Mouse (Mus musculus) left cerebral cortex, postnatal 4 days (tissue): ENCODE measurements around the gene Cnnm3. TPM values are rescaled to one million over a fixed set of nuclear protein-coding genes. Genes with fewer than 3 reads are reported as not detected.

Source experiments
- DNase-seq: peaks from one replicate; pipeline ENCODE4 v3.0.0-alpha.2; 2022
- intact Hi-C: fragments of 180-260 bp; cut with DNase I; formaldehyde crosslinking; loops from one replicate; pipeline ENCODE4 v1.15.1; 2025
- total RNA-seq, 2 experiments: library from RNA; stranded (reverse); gene quantifications; 2 replicates each; pipeline ENCODE4 v1.2.3; 2021

The Cnnm3 gene
- total RNA-seq, 2 experiments from 2014 or later = 39.3 to 40.0 TPM

DNA sequence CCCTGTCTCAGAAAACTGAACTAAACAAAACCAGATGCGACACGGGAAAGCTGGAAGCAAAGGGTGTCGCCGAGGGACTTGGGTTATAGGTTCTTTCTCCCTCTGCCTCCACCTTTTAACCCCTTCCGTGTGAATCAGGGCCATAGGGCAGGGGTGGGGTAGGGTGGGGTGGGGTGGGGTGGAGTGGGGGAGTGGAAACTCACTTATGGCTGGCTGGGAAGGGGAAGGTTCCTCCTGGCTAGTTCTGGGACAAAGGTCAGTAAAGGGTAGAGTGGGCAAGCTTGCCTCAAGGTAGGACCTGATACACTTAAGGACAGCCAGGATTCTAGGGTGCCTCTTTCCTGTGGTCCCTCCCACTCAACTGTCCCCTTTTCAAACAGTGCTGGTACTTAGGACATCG lies 18.4 kb upstream of the Cnnm3 start:
- intact Hi-C loops = loop anchor here (10.0 kb wide), 1 partner anchor 148 kb away; no protein-coding TSS in a partner anchor
- no peak for DNase-seq

DNA sequence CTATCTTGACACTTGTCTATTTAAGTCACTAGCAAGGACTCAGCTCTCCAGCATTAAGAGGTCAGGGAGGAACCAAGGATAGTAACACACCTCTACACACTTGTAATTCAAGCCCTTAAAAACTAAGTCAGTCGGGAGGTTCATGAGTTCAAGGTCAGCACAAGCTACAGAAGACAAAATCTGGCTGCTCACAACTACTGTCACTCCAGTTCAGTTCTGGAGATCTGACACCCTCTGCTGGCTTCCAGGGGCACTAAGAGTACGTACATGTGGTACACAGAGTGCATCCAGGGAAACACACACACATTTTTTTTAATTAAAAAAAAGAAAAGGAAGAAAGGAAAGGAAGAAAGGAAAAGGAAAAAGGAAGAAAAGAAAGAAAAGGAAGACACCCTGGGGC lies 14.9 kb upstream of the Cnnm3 start:
- DNase-seq = no peak
- intact Hi-C loops = loop anchor here (10.0 kb wide), 1 partner anchor 152 kb away; no protein-coding TSS in a partner anchor

DNA sequence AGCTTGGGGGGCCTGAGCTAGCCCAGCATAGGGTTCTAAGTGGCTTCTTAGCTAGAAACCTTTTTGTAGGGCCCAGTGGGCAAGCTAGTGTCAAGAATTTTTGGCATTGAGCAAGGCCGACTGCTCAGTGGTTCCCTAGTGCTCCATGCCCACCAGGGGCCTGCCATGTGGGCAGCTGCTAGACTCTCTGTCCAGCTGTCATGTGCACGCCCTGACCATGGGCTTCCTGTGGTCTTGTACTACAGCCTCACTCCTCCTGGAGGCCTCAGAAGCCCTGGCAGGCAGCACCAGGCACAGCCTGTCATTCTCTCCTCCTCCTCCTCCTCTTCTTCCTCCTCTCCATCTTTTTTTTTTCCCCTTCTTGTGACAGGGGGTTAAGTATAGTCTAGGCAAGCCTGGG lies 14.4 kb upstream of the Cnnm3 start:
- no peak for DNase-seq
- intact Hi-C loops = loop anchor here (10.0 kb wide), 1 partner anchor 153 kb away; no protein-coding TSS in a partner anchor

DNA sequence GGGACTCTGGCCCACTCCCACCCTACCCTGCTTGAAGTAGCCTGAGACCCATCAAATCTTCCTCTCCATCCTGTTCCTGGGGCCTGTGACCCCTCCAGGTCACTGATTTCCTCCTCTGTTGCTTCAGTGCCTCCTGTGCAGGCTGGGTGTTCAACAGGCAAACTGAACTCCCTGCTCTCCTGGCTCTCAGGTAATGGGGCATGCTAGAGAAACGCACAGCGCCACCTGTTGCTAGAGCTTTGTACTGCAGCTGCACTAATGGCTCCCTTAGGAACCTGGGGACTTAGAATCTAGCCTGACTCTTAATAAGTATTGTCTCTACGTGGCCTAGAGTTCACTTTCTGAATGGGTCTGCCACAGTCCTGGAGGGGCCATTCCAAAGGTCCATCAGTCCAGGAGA lies 10.4 kb upstream of the Cnnm3 start:
- intact Hi-C loops = no loop called here
- DNase-seq = peak; percentile 69

DNA sequence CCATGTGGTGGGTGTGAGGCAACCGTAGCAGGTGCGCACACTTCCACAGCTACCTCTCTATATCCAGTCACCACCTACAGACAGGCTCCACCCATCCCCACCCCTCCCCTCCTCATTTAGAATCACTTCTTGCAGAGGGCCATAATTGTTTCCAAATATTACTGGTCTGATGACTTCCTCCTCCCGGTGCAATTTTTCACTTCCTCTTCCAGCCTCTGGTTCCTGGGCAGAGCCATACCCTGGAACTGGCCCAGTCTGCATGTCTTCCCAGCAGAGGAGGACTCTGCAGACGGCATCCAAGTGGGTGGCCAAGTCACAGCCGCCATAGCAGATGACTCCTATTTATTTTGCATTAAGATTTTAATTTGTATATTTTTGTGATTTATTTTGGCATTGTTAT lies 3.4 kb upstream of the Cnnm3 start:
- DNase-seq = no peak
- intact Hi-C loops = no loop called here

DNA sequence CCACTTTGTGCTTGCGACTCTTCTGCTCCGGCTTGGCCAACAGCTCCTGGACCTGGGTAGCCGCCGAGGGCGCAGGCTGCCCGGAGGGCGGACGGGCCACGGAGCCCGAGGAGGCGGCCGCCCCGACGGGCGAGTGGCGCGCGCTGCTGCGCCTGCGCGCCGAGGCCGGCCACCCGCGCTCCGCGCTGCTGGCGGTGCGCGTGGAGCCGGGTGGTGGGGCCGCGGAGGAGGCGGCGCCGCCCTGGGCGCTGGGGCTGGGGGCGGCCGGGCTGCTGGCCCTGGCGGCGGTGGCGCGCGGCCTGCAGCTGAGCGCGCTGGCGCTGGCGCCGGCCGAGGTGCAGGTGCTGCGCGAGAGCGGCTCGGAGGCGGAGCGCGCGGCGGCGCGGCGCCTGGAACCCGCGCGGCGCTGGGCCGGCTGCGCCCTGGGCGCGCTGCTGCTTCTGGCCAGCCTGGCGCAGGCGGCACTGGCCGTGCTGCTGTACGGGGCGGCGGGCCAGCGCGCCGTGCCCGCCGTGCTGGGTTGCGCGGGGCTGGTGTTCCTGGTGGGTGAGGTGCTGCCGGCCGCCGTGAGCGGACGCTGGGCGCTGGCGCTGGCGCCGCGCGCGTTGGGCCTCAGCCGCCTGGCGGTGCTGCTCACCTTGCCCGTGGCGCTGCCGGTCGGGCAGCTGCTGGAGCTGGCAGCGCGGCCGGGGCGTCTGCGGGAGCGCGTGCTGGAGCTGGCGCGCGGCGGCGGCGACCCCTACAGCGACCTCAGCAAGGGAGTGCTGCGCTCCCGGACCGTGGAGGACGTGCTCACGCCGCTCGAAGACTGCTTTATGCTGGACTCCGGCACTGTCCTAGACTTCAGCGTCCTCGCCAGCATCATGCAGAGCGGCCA lies 660 bp downstream of the Cnnm3 start:
- intact Hi-C loops = no loop called here
- DNase-seq = peak; percentile 51

DNA sequence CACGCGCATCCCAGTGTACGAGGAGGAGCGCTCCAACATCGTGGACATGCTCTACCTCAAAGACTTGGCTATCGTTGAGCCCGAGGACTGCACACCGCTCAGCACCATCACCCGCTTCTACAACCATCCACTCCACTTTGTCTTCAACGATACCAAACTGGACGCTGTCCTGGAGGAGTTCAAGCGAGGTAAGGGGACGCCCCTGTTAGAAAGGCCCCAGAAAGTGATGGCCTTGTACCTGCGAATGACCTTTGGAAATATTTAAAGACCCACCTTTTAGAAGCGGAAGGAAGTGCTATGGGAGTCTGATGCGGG lies 1.3 kb downstream of the Cnnm3 start:
- no peak for DNase-seq
- intact Hi-C loops = no loop called here

DNA sequence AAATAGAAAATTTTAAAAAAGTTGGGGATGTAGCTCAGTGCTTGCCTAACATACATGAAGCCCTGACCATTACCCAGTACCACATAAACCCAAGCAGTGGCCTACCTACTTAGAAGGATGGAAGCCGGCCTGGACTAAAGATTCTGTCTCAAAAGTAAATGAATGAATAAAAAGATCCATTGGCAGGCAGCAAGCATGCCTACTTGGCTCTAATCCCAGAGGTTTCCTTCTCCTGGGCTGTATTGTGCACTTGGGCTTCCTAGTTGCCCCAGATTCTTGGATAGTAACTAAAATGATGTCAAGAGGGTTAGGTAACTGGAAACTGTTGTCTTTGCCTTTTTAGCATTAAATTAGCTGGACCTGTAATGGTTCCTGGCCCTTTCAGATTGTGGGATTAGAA lies 1.6 kb downstream of the Cnnm3 start:
- no peak for DNase-seq
- intact Hi-C loops = no loop called here

DNA sequence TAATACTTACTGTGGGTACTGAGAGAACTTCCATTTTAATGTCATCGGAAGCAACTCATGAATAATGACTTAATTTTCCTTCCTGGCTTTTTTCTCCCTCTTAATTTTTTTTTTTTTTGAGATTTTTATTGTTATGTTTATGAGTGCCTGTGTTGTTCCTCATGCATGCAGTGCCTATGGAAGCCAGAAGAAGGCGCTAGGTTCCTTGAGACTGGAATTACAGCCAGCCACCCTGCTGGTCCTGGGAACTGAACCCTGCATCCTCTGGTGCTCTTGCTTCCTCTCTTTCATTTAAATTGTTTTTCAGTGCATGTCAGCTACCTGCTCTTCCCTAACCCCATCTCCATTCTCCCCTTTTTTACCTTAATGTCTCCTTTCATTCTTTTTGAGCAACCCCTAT lies 2.1 kb downstream of the Cnnm3 start:
- intact Hi-C loops = no loop called here
- DNase-seq = peak; percentile 63

DNA sequence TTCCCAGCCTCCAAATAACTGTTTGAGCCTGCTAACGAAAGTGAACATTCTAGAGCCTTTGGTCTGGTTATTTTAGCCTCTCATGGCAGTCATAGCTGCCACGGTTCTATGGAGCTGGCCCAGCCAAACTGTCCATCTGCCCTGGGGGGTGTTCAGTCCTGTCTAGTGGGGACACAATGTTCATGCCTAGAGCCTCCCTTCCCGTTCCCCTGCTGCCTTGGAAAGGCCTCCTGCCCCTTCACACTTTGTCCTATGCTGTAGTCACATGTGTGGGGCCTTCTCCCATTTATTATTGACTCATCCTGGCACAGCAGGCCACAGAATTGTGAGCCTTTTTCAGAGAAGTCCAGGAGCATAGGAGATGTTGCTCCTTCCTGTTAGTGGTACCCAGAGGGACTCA lies 6.6 kb downstream of the Cnnm3 start:
- intact Hi-C loops = no loop called here
- DNase-seq = no peak

DNA sequence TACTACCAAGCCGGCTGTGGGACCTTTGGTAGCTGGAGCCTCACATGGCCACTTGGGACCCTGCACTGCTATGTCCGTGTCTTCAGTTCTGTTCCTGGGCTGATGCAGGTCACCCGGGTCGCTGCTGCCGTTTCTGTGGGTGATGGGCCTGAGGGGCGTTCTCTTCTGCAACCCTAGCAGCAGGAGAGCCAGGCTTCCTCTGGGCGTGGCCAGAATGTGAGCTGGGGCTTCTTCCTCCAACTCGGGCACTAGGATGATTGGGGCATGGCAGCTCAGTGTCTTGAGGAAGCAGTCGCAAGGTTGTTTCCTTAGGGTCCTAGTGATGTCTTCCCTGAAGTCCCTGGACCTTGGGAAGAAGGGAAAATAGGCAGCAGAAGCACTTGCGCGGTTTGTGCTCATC lies 8.0 kb downstream of the Cnnm3 start:
- no peak for DNase-seq
- intact Hi-C loops = no loop called here

DNA sequence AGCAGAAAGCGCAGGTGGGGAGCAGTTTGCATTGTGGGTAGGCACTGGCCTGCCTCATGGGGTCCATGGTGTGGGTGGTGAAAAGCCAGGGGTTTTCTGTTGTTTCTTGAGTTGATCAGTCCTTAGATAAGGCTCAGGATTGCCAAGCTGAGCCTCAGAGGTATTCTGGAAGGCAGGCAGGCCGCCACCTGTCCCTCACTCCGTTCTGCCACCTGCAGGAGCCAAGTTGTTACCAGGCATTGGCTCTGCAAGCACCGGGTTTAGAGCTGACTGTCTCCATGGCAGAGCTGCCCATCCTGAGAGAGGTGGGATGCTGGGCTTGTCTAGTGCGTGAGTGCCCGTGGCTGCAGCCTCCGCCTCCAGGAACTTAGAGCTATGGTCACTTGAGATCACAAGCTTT lies 10.5 kb downstream of the Cnnm3 start:
- no peak for DNase-seq
- intact Hi-C loops = no loop called here

DNA sequence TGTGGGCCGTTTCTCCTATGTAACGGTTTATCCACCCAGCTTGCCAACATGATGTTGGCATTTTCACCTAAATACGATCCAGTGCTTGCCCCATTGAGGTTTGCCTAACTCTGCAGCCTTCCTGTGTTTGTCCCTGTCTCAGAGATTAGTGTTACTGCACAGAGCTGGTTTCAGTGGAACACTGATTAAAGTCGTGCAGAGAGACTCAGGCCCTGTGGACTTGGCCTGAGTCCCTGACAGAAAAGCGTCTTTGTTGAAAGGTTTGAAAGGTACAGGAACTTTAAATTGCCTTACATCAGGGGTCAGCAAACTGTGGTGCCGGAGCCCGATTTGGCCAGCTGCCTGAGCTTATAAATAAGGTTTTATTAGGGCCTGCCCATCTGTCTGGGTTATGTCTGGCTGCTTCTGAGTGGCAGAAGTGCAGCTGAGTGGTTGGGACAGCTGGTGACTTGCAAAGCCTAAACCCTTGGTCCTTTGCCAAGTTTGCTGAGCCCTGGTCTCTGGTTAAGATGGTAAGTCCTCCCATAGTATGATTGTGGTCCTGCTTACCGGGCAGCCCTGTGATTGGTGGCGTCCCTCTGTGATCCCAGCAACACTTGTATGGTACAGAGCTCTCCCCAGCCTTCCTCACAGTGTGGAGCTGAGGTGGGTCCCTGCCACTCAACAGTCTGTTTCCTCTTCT lies 11.8 kb downstream of the Cnnm3 start:
- intact Hi-C loops = no loop called here

DNA sequence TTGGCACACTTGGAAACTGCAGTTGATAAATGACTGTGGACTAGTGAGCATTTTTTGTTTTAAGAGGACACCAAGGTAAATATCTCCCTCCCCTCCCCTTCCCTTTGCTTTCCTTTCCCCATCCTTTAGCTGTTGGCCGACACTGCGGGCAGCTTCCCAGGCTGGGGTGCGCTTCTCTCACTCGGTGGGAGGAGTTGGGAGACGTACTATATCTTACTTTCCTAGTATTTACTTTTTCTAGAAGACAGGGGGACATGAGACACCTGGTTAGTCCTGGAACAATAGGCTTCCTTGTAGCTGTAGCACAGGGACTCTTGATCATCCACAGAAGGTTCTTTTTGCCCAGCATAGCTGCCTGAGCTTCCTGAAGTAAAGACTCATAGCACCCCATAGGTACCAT lies 12.4 kb downstream of the Cnnm3 start:
- intact Hi-C loops = no loop called here
- DNase-seq = no peak

More for the DNA sequence above, 11.8 kb downstream of the Cnnm3 start:
- peak; percentile 81 for DNase-seq

DNA sequence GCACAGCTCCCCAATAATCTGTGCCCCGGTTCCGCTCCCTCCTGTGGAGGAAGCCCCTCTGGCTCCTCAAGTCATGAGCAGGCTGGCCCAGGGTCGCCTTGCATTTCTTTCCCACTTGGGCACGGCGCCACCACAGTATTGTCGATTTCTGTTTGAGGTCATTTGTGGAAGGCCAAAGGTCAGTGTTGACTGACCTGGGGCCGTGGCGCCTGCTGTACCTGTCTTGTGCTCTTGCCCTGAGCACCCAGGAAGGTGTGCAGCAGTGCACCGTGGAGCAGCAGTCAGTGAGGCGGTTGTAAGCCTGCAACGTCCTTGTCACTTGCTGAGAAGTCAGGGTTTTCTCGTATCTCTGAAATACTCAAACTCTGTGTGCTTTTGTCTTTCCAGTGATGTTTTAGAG lies 14.1 kb downstream of the Cnnm3 start:
- DNase-seq = no peak
- intact Hi-C loops = no loop called here

DNA sequence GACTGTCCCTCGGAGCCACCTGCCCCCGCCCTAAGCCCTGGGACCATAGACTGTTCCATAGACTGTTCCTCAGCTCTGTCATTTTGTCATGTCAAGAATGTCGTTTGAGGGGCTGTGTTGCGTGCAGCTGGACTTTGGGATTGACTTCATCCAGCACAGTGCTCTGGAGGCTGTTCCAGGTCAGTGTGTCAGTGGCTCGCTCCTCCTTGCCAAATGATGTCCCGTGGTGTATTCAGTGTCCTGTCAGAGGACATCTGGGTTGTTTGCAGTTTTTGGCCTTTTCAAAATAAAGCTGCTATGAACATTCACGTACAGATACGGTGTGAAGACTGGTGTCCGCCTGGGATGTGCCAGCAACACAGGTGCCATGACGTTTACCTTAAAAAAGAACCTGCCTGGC lies 15.2 kb downstream of the Cnnm3 start:
- DNase-seq = no peak
- intact Hi-C loops = no loop called here

DNA sequence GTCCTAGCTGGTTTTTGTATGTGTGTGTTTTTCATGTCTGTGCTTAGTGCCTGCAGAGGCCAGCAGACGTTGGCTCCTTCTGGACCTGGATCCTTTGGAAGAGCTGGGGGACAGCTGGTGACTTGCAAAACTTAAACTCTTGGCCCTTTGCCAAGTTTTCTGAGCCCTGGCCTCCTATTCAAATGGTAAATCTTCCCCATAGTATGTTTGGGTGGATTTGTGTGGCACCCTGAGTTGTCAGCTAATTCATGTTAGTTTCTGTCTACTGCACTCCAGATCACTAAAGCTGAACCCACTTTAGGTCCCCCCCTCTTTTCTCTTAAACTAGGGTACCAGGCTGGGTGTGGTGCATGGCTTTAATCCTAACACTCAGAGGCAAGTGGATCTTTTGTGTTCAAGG lies 16.7 kb downstream of the Cnnm3 start:
- DNase-seq = peak; percentile 70

DNA sequence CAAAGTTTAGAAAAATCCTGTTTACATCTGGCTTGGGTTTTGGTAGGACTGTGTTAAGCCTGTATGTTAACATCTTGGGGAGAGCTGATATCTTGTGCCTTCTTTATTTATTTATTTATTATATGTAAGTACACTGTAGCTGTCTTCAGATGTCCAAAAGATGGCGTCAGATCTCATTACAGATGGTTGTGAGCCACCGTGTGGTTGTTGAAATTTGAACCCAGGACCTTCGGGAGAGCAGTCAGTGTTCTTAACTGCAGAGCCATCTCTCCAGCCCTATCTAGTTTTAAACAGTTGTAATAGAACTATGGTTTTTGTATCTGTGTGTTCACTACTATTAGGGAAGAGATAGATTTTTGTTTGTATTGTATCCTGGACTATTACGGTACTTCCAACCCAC lies 17.6 kb downstream of the Cnnm3 start:
- intact Hi-C loops = no loop called here
- DNase-seq = no peak

More for the DNA sequence above, 16.7 kb downstream of the Cnnm3 start:
- intact Hi-C loops = no loop called here

DNA sequence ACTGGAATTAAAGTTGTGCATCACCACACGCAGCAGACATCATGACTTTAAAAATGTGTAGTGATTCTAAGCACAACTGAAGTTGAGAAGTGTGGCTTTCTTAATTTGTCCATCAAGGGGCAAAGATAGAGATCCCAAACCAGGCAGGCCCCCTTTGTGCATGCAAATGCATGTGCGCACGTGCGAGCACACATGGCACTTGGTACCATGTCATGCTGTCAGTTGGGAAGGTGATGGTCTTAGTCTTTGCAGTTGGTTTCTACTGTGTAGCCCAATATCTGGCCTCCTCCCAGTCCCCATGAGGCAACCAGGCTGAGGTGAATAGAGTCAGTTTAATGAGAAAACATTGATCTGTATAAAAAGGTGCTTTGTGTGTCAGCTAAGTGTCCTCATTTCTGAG lies 18.2 kb downstream of the Cnnm3 start:
- no peak for DNase-seq
- intact Hi-C loops = no loop called here

DNA sequence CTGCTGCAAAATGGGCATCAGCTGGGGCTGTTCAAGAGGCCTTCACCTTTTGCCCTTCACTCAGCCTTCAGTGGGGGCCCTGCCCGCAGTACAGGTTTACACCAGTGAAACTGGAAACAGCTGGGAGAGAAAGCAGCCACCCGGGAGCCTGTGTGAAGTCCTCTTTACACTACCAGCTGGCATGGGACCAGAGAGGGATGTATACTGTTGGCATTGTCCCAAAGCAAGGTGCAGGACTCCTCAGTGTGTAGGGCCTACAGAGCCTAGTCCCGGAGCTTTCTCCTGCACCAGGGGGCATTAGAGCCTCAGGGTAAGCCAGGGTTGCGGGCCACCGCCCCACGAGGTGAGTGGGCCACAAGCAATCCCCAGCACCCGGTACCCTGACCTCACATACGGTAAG lies 18.8 kb downstream of the Cnnm3 start:
- intact Hi-C loops = no loop called here

DNA sequence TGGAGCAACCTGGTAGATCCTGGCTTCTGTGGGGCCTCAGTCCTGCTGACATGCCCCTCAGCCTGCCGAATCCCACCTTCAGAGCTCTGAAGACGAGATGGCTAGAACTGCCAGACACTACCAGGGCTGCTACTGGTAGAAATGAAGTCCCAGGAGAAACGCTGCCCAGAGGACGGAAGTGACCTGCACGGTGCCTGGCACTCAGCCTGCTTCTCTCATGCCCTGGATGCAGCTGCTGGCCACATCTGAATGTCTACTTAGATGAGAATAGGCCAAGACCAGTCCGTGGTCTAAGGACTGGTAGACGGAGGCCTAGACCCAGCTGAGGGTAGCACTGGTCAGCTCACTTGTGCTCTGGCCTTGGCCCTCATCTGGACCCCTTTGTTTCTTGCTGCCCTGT lies 19.3 kb downstream of the Cnnm3 start:
- no peak for DNase-seq
- intact Hi-C loops = no loop called here

More for the DNA sequence above, 18.8 kb downstream of the Cnnm3 start:
- DNase-seq = no peak

DNA sequence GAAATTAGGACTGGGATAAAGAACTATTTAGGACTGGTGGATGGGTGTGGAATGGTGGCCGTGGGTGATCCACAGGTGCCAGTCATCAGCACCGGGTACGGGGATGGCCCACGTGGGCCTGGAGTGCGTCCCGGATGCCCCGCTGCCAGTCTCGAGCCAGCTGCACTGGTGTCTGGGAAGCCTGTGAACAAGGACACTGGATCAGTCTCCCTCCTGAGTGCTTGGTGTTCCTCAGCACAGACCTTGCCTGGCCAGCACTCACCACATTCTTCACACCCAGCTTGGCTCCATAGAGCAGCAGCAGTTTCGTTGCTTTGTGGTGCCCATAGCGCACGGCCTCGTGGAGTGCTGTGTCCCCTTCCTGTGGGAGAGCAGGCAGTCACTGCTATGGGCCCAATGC lies 19.8 kb downstream of the Cnnm3 start:
- intact Hi-C loops = no loop called here
- no peak for DNase-seq
